Mouse (Mus musculus) ES-Bruce4 (cell line): ENCODE results near the gene Icam4. TPM values are rescaled to one million over a fixed set of nuclear protein-coding genes. Genes with fewer than 3 reads are reported as not detected.

Experiments
- H3K27ac ChIP-seq: 2 replicates; pipeline ENCODE4 v1.5.1; 2012; ENCODE audit warnings: low read length, inconsistent platforms; ENCODE audit not compliant: insufficient read depth
- H3K27me3 ChIP-seq: 2 replicates; pipeline ENCODE4 v1.6.1; 2012; ENCODE audit warnings: mild to moderate bottlenecking, low read length, inconsistent platforms; ENCODE audit not compliant: control insufficient read depth, poor library complexity, insufficient read depth, severe bottlenecking
- H3K36me3 ChIP-seq: 2 replicates; pipeline ENCODE4 v1.6.1; 2012; ENCODE audit warnings: inconsistent platforms, mild to moderate bottlenecking, low read length, moderate library complexity; ENCODE audit not compliant: control insufficient read depth, poor library complexity, insufficient read depth, severe bottlenecking
- H3K4me1 ChIP-seq: one replicate; pipeline ENCODE4 v1.8.1; 2011; ENCODE audit warnings: low read length; ENCODE audit not compliant: control insufficient read depth, insufficient read depth
- H3K4me3 ChIP-seq: 2 replicates; pipeline ENCODE4 v1.5.1; 2011; ENCODE audit warnings: low read depth, mild to moderate bottlenecking, low read length
- H3K9ac ChIP-seq: 2 replicates; pipeline ENCODE4 v1.6.1; 2012; ENCODE audit warnings: low read depth, mild to moderate bottlenecking, inconsistent platforms; ENCODE audit not compliant: poor library complexity, severe bottlenecking
- H3K9me3 ChIP-seq: replicated peaks from 2 replicates; pipeline ENCODE4 v1.6.1; 2012; ENCODE audit warnings: mild to moderate bottlenecking, low read length, inconsistent platforms; ENCODE audit not compliant: control insufficient read depth, poor library complexity, insufficient read depth, severe bottlenecking
- CTCF ChIP-seq: IDR thresholded peaks from one replicate; pipeline ENCODE4 v1.8.1; 2011; ENCODE audit warnings: low read depth, low read length
- EP300 ChIP-seq: IDR thresholded peaks from 2 replicates; pipeline ENCODE4 v1.6.1; 2011; ENCODE audit warnings: low read depth, low read length; ENCODE audit not compliant: insufficient read depth
- POLR2A ChIP-seq: IDR thresholded peaks from one replicate; pipeline ENCODE4 v1.8.1; 2011; ENCODE audit warnings: low read length; ENCODE audit not compliant: insufficient read depth
- polyA plus RNA-seq: library from polyadenylated mRNA; stranded (reverse); fragments of >200 nt; gene quantifications from 2 replicates; pipeline ENCODE4 v1.2.4, GENCODE M21; 2011; ENCODE audit warnings: low read depth; ENCODE audit not compliant: missing spikeins, insufficient read depth, insufficient read length

The Icam4 gene
- polyA plus RNA-seq, 1 experiment: not detected

DNA sequence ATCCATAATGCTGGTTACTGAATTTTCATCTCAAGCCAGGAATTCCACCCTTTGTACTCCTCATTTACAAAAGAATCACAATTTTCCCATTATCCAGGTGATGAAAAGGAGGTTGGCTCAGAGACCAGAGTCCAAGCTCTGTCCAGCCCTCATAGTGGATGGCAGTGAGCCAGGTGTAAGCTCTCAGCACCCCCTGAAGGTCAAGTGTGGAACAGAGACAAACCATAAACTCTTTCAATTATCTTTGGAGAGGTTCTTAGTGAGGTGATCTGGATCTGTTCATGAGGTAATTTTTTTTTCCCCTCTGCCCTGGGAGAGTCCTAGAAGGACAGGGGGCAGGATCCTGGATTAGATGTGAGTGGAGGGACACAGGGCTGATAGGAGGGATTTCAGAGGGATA lies 28.4 kb upstream of the Icam4 start:
- H3K9ac ChIP-seq: peak overlapping the region; percentile 81; the same call in 1 of the 2 replicates
- no peak overlapping the region for H3K4me3 ChIP-seq
- H3K36me3 ChIP-seq: peaks cover 6% of the 10 kb centered on the region; the same call in 1 of the 2 replicates
- H3K27me3 ChIP-seq: no peaks in the 10 kb centered on the region
- H3K27ac ChIP-seq: peak overlapping the region; percentile 58; the same call in 1 of the 2 replicates
- TF ChIP-seq POLR2A: no peak
- peak; percentile 71 for TF ChIP-seq CTCF
- no peaks in the 10 kb centered on the region for H3K9me3 ChIP-seq
- no peaks in the 10 kb centered on the region for H3K4me1 ChIP-seq

DNA sequence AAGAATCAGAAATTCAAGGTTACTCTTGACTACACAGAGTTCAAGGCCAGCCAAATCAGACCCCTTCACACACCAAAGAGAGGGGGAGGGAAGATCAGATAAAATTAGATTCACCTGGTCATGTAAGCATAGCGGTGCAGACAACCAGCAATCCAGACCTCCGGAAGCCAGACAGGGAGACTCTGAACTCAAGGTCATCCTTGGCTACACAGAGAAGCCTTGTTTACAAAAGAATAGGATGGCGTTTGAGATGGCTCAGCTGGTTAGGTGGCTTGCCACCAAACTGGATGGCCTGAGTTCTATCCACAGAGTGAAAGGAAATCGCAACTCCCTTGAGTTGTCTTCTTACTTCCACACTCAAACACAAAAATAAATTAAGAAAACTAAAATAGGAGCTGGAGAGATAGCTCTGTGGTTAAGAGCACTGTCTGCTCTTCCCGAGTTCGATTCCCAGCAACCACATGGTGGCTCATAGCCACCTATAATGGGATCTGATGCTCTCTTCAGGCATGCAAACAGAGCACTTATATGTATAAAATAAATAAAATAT lies 27.4 kb upstream of the Icam4 start:
- Histone ChIP-seq H3K4me3 (no peak overlapping the region), H3K4me1 (no peaks in the 10 kb centered on the region), H3K9me3 (no peaks in the 10 kb centered on the region), H3K36me3 (peaks cover 11% of the 10 kb centered on the region; the same call in 1 of the 2 replicates), H3K27ac (peak overlapping the region; percentile 15; the same call in 1 of the 2 replicates), H3K27me3 (no peaks in the 10 kb centered on the region), H3K9ac (peak overlapping the region; percentile 81)
- TF ChIP-seq POLR2A (no peak), CTCF (no peak), EP300 (0 out of 2 replicates have a peak, but pooled peaks have one; percentile 31)

DNA sequence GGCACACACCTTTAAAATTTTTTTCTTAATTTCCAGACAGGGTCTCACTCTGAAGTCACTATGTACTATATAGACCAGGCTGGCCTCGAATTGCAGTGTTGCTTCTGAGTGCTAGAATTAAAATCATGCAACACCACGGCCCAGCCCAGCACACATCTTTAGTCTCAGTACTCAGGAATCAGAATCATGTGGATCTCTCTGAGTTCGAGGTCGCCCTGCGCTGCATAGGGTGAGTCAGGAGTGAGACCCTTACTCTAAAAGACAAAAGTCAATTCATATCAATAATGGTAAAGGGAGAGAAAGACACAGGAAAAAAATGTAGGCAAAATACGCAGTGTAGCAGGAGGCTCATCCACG lies 26.9 kb upstream of the Icam4 start:
- Histone ChIP-seq H3K36me3 (peaks cover 16% of the 10 kb centered on the region), H3K4me1 (no peaks in the 10 kb centered on the region), H3K9me3 (no peaks in the 10 kb centered on the region), H3K4me3 (peak overlapping the region; percentile 88), H3K27ac (peak overlapping the region; percentile 55), H3K9ac (peak overlapping the region; percentile 81), H3K27me3 (no peaks in the 10 kb centered on the region)
- TF ChIP-seq POLR2A (no peak), EP300 (no peak), CTCF (no peak)

DNA sequence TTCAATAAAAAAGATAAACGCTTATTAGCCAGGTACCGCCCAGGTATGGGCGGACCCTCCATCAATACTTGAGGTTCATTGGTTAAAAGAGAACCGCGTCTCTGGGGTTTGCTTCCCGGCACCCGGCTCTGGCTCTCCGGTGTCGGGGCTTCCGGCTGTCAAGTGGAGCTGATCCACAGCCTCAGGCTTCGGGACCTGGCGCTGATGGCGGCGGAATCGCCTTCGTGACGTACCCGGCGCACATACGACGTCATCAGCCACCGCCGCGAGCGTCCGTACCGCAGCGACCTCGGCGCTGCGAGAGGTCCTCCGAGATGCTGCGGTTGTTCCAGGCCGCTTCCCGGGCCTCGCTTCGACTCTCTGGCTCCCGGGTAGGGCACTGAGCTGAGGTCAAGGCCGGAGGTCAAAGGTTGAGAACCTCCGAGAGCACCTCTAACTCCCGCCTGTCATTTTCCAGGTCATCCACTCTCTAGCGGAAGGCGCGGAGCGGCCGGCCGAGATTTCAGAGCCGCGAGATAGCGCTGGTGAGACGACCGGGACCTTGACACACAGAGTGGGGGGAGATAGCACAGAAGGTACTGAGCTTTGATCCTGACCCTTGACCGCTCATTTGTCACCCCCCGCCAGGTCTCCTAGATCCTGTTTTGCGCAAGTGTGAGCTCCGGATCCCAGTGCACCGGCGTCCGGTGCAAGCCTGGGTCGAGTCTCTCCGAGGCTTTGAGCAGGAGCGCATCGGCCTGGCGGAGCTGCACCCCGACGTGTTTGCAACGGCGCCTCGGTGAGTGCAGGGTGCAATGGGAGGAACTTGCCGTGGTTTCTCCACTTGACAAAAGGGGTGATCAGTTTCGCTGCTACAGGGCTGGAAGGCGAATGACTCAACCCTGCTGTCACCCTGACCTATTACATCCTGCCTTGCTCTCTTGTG lies 26.3 kb upstream of the Icam4 start, which contains the start of gene Mrpl4:
Mrpl4 (plus strand) TSS at position 112 of the 925 bp plus-strand sequence.
- H3K27me3 ChIP-seq: no peaks in the 10 kb centered on the region
- H3K9me3 ChIP-seq: no peaks in the 10 kb centered on the region
- peak; percentile 70 for TF ChIP-seq POLR2A
- no peak for TF ChIP-seq CTCF
- TF ChIP-seq EP300: no peak
- peaks cover 22% of the 10 kb centered on the region for H3K36me3 ChIP-seq
- no peaks in the 10 kb centered on the region for H3K4me1 ChIP-seq
- peak within 1 kb of the TSS; percentile 88 for H3K4me3 ChIP-seq
- H3K27ac ChIP-seq: peak within 1 kb of the TSS; percentile 55
- peak within 1 kb of the TSS; percentile 81 for H3K9ac ChIP-seq

DNA sequence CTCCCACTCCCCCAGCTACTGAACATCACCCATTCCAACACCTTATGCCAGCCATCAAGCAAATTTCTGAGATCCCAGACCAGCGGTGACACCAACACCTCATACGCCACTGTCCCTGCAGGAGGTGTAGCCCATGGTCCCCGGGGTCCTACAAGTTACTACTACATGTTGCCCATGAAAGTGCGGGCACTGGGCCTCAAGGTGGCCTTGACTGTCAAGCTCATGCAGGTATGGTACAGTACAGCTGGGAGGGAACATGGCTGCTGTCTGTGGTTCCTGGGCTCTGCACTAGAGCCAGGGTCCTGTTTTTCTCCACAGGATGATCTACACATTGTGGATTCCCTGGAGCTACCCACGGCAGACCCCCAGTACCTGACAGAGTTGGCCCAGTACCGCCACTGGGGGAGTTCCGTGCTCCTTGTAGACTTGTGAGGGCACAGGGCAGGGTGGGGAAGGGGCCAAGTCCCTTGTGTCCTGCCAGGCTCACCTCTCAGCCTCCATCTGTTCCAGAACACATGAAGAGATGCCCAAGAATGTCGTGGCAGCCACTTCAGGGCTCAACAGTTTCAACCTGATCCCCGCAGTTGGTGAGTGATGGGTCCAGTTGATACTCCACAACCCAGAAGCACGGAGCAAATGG lies 21.7 kb upstream of the Icam4 start:
- Histone ChIP-seq H3K27ac (no peak overlapping the region), H3K4me3 (no peak overlapping the region), H3K4me1 (no peaks in the 10 kb centered on the region), H3K27me3 (no peaks in the 10 kb centered on the region), H3K36me3 (peaks cover 24% of the 10 kb centered on the region), H3K9me3 (no peaks in the 10 kb centered on the region), H3K9ac (no peak overlapping the region)
- TF ChIP-seq EP300: no peak
- no peak for TF ChIP-seq POLR2A
- TF ChIP-seq CTCF: no peak

DNA sequence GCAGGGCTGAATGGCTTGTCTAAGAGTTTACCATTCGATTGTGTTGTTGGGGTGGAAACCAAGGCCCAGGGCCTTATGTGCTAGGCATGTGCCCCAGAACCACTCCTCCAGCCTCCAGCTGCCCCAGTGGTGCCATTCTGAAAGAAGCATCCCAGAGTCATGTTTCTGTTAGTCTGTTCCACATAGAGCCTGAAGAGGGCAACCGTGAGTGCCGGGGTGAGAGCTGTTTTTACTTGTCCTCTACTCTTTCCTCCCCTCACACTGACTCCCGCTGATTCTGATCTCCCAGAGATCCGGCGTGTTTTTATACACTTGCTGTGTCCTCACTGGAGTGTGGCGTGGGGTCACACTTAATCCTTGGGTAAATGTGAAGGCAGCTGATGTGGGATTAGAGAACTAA lies 21.2 kb upstream of the Icam4 start:
- Histone ChIP-seq H3K9ac (no peak overlapping the region), H3K27me3 (no peaks in the 10 kb centered on the region), H3K36me3 (peaks cover 24% of the 10 kb centered on the region), H3K27ac (no peak overlapping the region), H3K9me3 (no peaks in the 10 kb centered on the region), H3K4me1 (no peaks in the 10 kb centered on the region), H3K4me3 (no peak overlapping the region)
- TF ChIP-seq CTCF (peak; percentile 28), EP300 (no peak)
